Mouse (Mus musculus) kidney, adult 2 months (tissue): ENCODE data around the gene Gm21721. TPM values are rescaled to one million over a fixed set of nuclear protein-coding genes. Genes with fewer than 3 reads are reported as not detected.
"Not testable (repeated sequence)": the region's sequence is repeated elsewhere in the genome, so short reads cannot be mapped to it uniquely, and the experiment has no call there.

ENCODE experiments used
- DNase-seq: peaks from one replicate; pipeline ENCODE4 v3.0.0; 2021
- H3K27ac ChIP-seq: fragments of 200-500 bp; 2 replicates; pipeline ENCODE4 v1.5.1; 2012; ENCODE audit warnings: low read depth, low read length, control low read depth, inconsistent platforms; ENCODE audit not compliant: insufficient read depth
- H3K27me3 ChIP-seq: fragments of 200-500 bp; replicated peaks from 2 replicates; pipeline ENCODE4 v1.6.1; 2012; ENCODE audit warnings: mild to moderate bottlenecking, moderate library complexity, low read length, inconsistent platforms; ENCODE audit not compliant: control insufficient read depth, insufficient read depth
- H3K36me3 ChIP-seq: fragments of 200-500 bp; 2 replicates; pipeline ENCODE4 v1.6.1; 2012; ENCODE audit warnings: mild to moderate bottlenecking, moderate library complexity, low read length, inconsistent platforms; ENCODE audit not compliant: control insufficient read depth, insufficient read depth
- H3K4me1 ChIP-seq: fragments of 200-500 bp; 2 replicates; pipeline ENCODE4 v1.6.1; 2011; ENCODE audit warnings: low read length; ENCODE audit not compliant: control insufficient read depth, insufficient read depth
- H3K4me3 ChIP-seq: fragments of 200-500 bp; 2 replicates; pipeline ENCODE4 v1.5.1; 2011; ENCODE audit warnings: mild to moderate bottlenecking, low read depth, low read length, control low read depth; ENCODE audit not compliant: insufficient read depth
- WGBS: fragments of 180-500 bp; shearing (Covaris S2); methylation state at CpG from one replicate; pipeline ENCODE4 v1.1.7; 2018; 5-methylcytosine and 5-hydroxymethylcytosine counted together
- polyA plus RNA-seq: library from polyadenylated mRNA; depleted of rRNA; stranded (reverse); fragments of >200 nt; gene quantifications from 2 replicates; pipeline ENCODE4 v1.2.3, GENCODE M21; 2012; rRNA removed

Gene Gm21721
- polyA plus RNA-seq = not detected in 2 replicates

DNA sequence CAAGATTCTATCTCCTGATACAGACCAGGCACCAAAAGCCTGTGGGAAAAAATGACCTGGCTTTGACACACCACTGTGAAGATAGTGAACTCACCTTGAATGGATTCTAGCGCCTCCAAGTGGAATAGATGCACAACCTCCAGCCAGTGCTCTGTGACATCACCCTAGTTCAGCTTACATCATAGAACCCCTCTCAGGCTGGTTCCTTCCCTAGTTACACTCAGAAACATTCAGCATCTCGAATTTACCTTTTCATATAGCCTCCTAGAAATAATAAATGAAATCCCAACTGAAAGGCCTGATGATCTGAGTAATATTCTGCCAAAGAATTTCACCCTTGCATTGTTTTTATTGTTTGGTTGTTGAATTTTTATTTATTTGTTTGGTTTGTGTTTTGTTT lies at the start of gene Gm21721:
Gene Gm21721, minus strand, starts transcription at position 101 of the 400 bp plus-strand sequence.
- H3K27me3 ChIP-seq, H3K27ac ChIP-seq, DNase-seq, H3K4me3 ChIP-seq, H3K36me3 ChIP-seq, H3K4me1 ChIP-seq: not testable (repeated sequence)
- WGBS = 9% methylated on average over 1 of the region's 2 CpGs

Other genes starting within 250 kb of the Gm21721 start
- not detected in 2 replicates for gene Gm21292, start 68.3 kb downstream of the Gm21721 start, polyA plus RNA-seq
- gene Gm21812, start 145.0 kb upstream of the Gm21721 start, polyA plus RNA-seq = not detected in 2 replicates
- not detected in 2 replicates for gene Gm21874, start 214.0 kb upstream of the Gm21721 start, polyA plus RNA-seq